Mouse (Mus musculus): ENCODE measurements at regions not wholly inside any gene's neighbourhood (a gene's known extent, or its start where the extent isn't known, plus 50 kb on each side); places are given as distances from the start of the nearest gene placed in this dataset.

DNA sequence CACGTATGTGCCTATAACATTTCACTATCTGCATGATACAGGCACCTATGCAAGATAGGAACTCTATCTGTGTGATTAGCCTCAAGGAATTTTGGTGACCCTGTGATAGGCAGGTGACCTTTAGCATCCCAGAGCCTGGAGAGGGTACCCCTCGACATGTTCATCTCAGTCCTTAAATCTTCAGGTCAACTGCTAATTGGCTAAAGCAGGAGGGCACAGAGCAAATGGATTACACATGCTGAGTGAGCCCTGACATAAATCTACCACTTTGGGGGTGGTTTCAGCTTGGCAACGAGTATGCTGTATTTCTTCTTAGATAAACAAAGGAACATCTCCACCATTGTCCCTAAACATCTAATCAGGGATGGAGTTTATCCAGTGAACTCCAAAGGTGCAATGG, 169.5 kb downstream of the Emx2 start:
- no peaks in the 10 kb centered on the region for H3K79me2 ChIP-seq (replicated peaks; ENCODE audit: control insufficient read depth, extremely low read depth, insufficient read depth, poor library complexity, severe bottlenecking)
- H3K9ac ChIP-seq (ENCODE audit: insufficient read depth, low read depth): no peak overlapping the region
- in situ Hi-C loops (cut with MboI; ENCODE audit: low pct_ligation_motif_present, low pct_unique_long_range_greater_than_20kb, low sequenced_read_pairs): no loop called here
- H3K4me1 ChIP-seq (ENCODE audit: control insufficient read depth in 1 of 2, insufficient read depth in 2 of 2): peaks cover 0 to 5% of the 10 kb centered on the region in 2 experiments; a peak in 1 of 4 replicates
- TF ChIP-seq GABPA (IDR thresholded peaks at IDR 0.05; ENCODE audit: insufficient replicate concordance, low read depth, low read length): no peak
- no peak for TF ChIP-seq IRF4 (IDR thresholded peaks at IDR 0.05; ENCODE audit: low read depth, low read length)
- no peak for TF ChIP-seq TBP (conservative IDR thresholded peaks at IDR 0.05; ENCODE audit: low read depth, low read length)
- no peak for TF ChIP-seq E2F4 (IDR thresholded peaks at IDR 0.05; ENCODE audit: insufficient replicate concordance, low read depth, low read length)
- no peak for TF ChIP-seq MAFK (IDR thresholded peaks at IDR 0.05; ENCODE audit: insufficient replicate concordance, low read length)
- TF ChIP-seq ETS1 (conservative IDR thresholded peaks at IDR 0.05; ENCODE audit: low read depth, low read length): no peak
- TF ChIP-seq HCFC1 (IDR thresholded peaks at IDR 0.05; ENCODE audit: low read depth, low read length): no peak
- TF ChIP-seq ELF1 (IDR thresholded peaks at IDR 0.05; ENCODE audit: low read depth, low read length): no peak
- no peak for TF ChIP-seq POLR2AphosphoS2 (IDR thresholded peaks at IDR 0.05; ENCODE audit: low read depth, low read length)
- no peak for TF ChIP-seq NRF1 (IDR thresholded peaks at IDR 0.05; ENCODE audit: low read depth, low read length)
- DNase-seq (ENCODE audit: extremely low read depth): no peak
- no peak overlapping the region for H3K27ac ChIP-seq (ENCODE audit: insufficient read depth, low read depth)
- H3K36me3 ChIP-seq (replicated peaks in 1 of 2; ENCODE audit: control insufficient read depth in 1 of 2, insufficient read depth in 1 of 2, low read length in 1 of 2): no peaks in the 10 kb centered on the region
- dilution Hi-C loops (cut with MboI; ENCODE audit: extremely low pct_ligation_motif_present, extremely low pct_unique_long_range_greater_than_20kb, low sequenced_read_pairs): no loop called here
- H3K27me3 ChIP-seq (replicated peaks): no peaks in the 10 kb centered on the region
- no peak overlapping the region for H3K4me2 ChIP-seq (ENCODE audit: insufficient read depth, low read depth, poor library complexity, severe bottlenecking)
- H3K4me3 ChIP-seq (replicated peaks in 1 of 3; ENCODE audit: low read depth in 2 of 3, low read length in 2 of 3, poor library complexity in 1 of 3): no peak overlapping the region
- no peaks in the 10 kb centered on the region for H3K9me3 ChIP-seq (replicated peaks; ENCODE audit: low read length)

DNA sequence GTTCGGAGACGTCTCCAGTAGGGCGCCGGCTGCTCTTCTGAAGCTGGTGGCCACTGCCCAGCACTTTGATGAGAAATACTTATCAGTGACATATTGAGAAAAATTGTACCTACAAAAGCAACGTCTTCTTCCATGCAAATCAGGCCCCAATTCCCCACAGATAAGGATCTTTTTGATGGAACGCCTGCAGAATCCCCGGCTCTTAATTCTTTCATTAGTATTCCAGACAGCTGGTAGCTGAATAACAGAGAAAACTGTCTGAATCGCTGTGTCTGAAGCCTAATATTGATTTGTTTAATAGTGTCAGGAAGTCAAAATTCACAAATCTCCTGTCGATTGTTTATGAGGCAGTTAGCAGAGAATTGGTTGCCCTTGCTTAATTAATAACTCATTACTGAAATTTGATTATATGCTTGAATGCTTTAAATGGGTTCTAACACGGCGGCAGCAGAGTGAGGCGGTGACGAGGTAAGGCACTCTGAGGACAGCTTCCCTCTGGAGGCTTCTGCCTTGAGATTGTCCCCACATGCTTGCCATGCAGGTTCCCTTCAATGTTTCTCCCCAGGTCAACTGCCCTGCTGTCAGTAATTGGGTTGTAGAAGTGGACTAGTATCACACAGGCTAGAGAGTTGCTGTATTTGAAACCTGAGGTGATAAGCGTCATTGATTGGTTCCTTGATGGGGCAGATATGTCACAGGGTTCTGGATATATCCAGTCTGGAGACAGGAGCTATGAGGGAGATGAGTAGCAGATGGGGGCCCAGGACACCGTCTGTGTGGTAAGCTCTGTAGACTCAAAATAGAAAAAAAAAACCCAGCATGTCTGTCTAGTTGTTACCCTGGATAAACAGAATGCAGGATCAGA, 170.4 kb downstream of the Emx2 start:
- TF ChIP-seq JUN (IDR thresholded peaks at IDR 0.05; ENCODE audit: insufficient read depth, low read depth, low read length) (no peak), ETS1 (conservative IDR thresholded peaks at IDR 0.05; ENCODE audit: low read depth, low read length) (no peak), GABPA (IDR thresholded peaks at IDR 0.05; ENCODE audit: insufficient replicate concordance, low read depth, low read length) (no peak), CHD2 (IDR thresholded peaks at IDR 0.05; ENCODE audit: low read length) (no peak), POLR2AphosphoS2 (IDR thresholded peaks at IDR 0.05; ENCODE audit: low read depth, low read length) (no peak), RAD21 (IDR thresholded peaks at IDR 0.05; ENCODE audit: low read depth, low read length) (no peak), ZC3H11A (IDR thresholded peaks at IDR 0.05; ENCODE audit: low read depth, low read length) (no peak), RCOR1 (conservative IDR thresholded peaks at IDR 0.05; ENCODE audit: low read depth, low read length) (no peak), E2F4 (IDR thresholded peaks at IDR 0.05; ENCODE audit: insufficient replicate concordance, low read depth, low read length) (no peak), HCFC1 (IDR thresholded peaks at IDR 0.05; ENCODE audit: low read depth, low read length) (no peak), EP300 (IDR thresholded peaks at IDR 0.05; ENCODE audit: low read length) (no peak), NELFE (IDR thresholded peaks at IDR 0.05; ENCODE audit: low read depth, low read length) (no peak)
- H3K4me3 ChIP-seq (replicated peaks in 1 of 3; ENCODE audit: low read depth in 2 of 3, low read length in 2 of 3, poor library complexity in 1 of 3): no peak overlapping the region
- DNase-seq (ENCODE audit: extremely low read depth): no peak
- no peaks in the 10 kb centered on the region for H3K36me3 ChIP-seq (replicated peaks in 1 of 2; ENCODE audit: control insufficient read depth in 1 of 2, insufficient read depth in 1 of 2, low read length in 1 of 2)
- H3K9me3 ChIP-seq (replicated peaks; ENCODE audit: low read length): no peaks in the 10 kb centered on the region
- no peaks in the 10 kb centered on the region for H3K79me2 ChIP-seq (replicated peaks; ENCODE audit: control insufficient read depth, extremely low read depth, insufficient read depth, poor library complexity, severe bottlenecking)
- H3K9ac ChIP-seq (ENCODE audit: insufficient read depth, low read depth): no peak overlapping the region
- dilution Hi-C loops (cut with MboI; ENCODE audit: extremely low pct_ligation_motif_present, extremely low pct_unique_long_range_greater_than_20kb, low sequenced_read_pairs): no loop called here
- in situ Hi-C loops (cut with MboI; ENCODE audit: low pct_ligation_motif_present, low pct_unique_long_range_greater_than_20kb, low sequenced_read_pairs): no loop called here
- no peak overlapping the region for H3K27ac ChIP-seq (ENCODE audit: insufficient read depth, low read depth)
- H3K27me3 ChIP-seq (replicated peaks): no peaks in the 10 kb centered on the region
- peaks cover 0 to 5% of the 10 kb centered on the region in 2 experiments; a peak in 1 of 4 replicates for H3K4me1 ChIP-seq (ENCODE audit: control insufficient read depth in 1 of 2, insufficient read depth in 2 of 2)
- no peak overlapping the region for H3K4me2 ChIP-seq (ENCODE audit: insufficient read depth, low read depth, poor library complexity, severe bottlenecking)
